Mouse (Mus musculus) kidney, adult 2 months (tissue): ENCODE data around the gene Fam151b.

Source experiments
- CTCF ChIP-seq: fragments of 200-500 bp; conservative IDR thresholded peaks from 2 replicates; pipeline ENCODE4 v1.5.1; 2011; ENCODE audit warnings: low read depth, mild to moderate bottlenecking, control low read depth, low read length, moderate library complexity, mixed read lengths; ENCODE audit not compliant: insufficient read depth, insufficient read length
- POLR2A ChIP-seq: fragments of 200-500 bp; IDR thresholded peaks from one replicate; pipeline ENCODE4 v1.6.1; 2011; ENCODE audit warnings: low read depth, low read length, control low read depth

GRCm38 (mm10) chr13:92491923-92492322, 8.1 kb upstream of the Fam151b start:
- TF ChIP-seq CTCF (no peak), POLR2A (no peak)
